Mouse (Mus musculus) G1E (cell line): ENCODE data around the gene Gm28043.

Experiments used
- CTCF ChIP-seq: IDR thresholded peaks from 2 replicates; pipeline ENCODE4 v1.5.1; 2012; ENCODE audit warnings: low read depth, low read length, inconsistent platforms, mixed read lengths
- GATA1 ChIP-seq: IDR thresholded peaks from 2 replicates; pipeline ENCODE4 v1.6.1; 2012; ENCODE audit warnings: borderline replicate concordance, low read length, inconsistent platforms, mixed read lengths
- GATA2 ChIP-seq: IDR thresholded peaks from 2 replicates; pipeline ENCODE4 v1.6.1; 2012; ENCODE audit warnings: low read depth, low read length, inconsistent platforms, borderline replicate concordance
- POLR2AphosphoS5 ChIP-seq: IDR thresholded peaks from 2 replicates; pipeline ENCODE4 v1.6.1; 2012; ENCODE audit warnings: low read depth, low read length, inconsistent platforms; ENCODE audit not compliant: insufficient replicate concordance
- TAL1 ChIP-seq: conservative IDR thresholded peaks from 2 replicates; pipeline ENCODE4 v1.6.1; 2012; ENCODE audit warnings: low read depth, low read length, inconsistent platforms, mixed read lengths

DNA sequence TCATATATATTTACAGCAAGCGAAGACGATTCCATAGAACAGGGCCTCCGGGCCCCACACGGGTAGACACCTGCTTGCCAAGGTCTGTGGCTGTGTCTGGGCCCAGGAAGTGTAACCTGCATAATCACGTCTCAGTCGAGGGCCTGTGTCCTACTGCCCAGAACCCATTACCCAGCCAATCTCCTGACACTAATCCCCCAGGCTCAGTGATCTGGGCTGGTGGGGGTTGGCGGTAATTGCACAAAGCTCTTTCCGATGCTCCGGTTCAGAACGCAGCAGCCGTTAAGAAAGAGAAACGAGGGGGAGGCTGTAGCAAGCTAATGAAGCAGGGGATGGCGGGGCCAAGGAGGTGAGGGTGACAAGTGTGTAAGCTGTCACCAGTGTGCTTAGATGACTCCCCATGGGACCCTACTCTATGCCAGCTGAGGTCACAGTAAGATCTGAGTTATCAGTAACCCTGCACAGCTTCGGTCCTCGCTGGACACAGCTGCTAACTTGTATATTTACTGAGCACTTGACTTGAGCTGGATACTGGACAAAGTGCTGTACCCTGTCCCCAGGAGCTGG, 121.9 kb downstream of the Gm28043 start:
- no peak for TF ChIP-seq CTCF
- no peak for TF ChIP-seq GATA1
- TF ChIP-seq GATA2: no peak
- TF ChIP-seq POLR2AphosphoS5: no peak
- TF ChIP-seq TAL1: no peak
